Mouse (Mus musculus): ENCODE data around the gene Tcte1. TPM values are rescaled to one million over a fixed set of nuclear protein-coding genes. Genes with fewer than 3 reads are reported as not detected.

Gene Tcte1
- total RNA-seq (2021): not detected
- long read RNA-seq, experiment 1: 0 reads
- long read RNA-seq, experiment 2: 0 reads

- intact Hi-C loops (cut with DNase I): no loop called here
- no peak for DNase-seq
Observed at GRCm38 (mm10) chr17:45523263-45523662, at the start of gene Tcte1. TSS of gene Tcte1 (plus strand) at chr17:45523434.

- intact Hi-C loops (cut with DNase I): no loop called here
Observed at GRCm38 (mm10) chr17:45473667-45474066, 49.6 kb upstream of the Tcte1 start.

GRCm38 (mm10) chr17:45474146-45474545, 49.1 kb upstream of the Tcte1 start:
- intact Hi-C loops (cut with DNase I): no loop called here
- no peak for DNase-seq

More at GRCm38 (mm10) chr17:45473667-45474066, 49.6 kb upstream of the Tcte1 start:
- no peak for DNase-seq

GRCm38 (mm10) chr17:45474669-45475465, 48.4 kb upstream of the Tcte1 start, which contains the start of gene Spats1:
TSS of gene Spats1 (minus strand) at chr17:45475415.
- DNase-seq: peak; percentile 11 to 16
- intact Hi-C loops (cut with DNase I): no loop called here

- intact Hi-C loops (cut with DNase I): loop anchor here (2.0 kb wide), 1 partner anchor 72 kb away; no protein-coding TSS in a partner anchor
- peak; percentile 66 to 68 for DNase-seq
Observed at GRCm38 (mm10) chr17:45478234-45478825, 44.9 kb upstream of the Tcte1 start.

- intact Hi-C loops (cut with DNase I): no loop called here
Observed at GRCm38 (mm10) chr17:45480429-45480828, 42.8 kb upstream of the Tcte1 start.

GRCm38 (mm10) chr17:45485581-45485980, 37.7 kb upstream of the Tcte1 start:
- DNase-seq: no peak
- intact Hi-C loops (cut with DNase I): no loop called here

More at GRCm38 (mm10) chr17:45480429-45480828, 42.8 kb upstream of the Tcte1 start:
- DNase-seq: no peak

- no peak for DNase-seq
- intact Hi-C loops (cut with DNase I): no loop called here
Observed at GRCm38 (mm10) chr17:45487216-45487615, 36.0 kb upstream of the Tcte1 start.

GRCm38 (mm10) chr17:45488321-45489254, 34.6 kb upstream of the Tcte1 start:
- DNase-seq: no peak
- intact Hi-C loops (cut with DNase I): no loop called here

- intact Hi-C loops (cut with DNase I): no loop called here
- DNase-seq: no peak
Observed at GRCm38 (mm10) chr17:45489736-45490135, 33.5 kb upstream of the Tcte1 start.

- no peak for DNase-seq
- intact Hi-C loops (cut with DNase I): no loop called here
Observed at GRCm38 (mm10) chr17:45490532-45491154, 32.6 kb upstream of the Tcte1 start.

- DNase-seq: no peak
- intact Hi-C loops (cut with DNase I): no loop called here
Observed at GRCm38 (mm10) chr17:45495398-45495797, 27.8 kb upstream of the Tcte1 start.

- intact Hi-C loops (cut with DNase I): no loop called here
- no peak for DNase-seq
Observed at GRCm38 (mm10) chr17:45498397-45498796, 24.8 kb upstream of the Tcte1 start.

GRCm38 (mm10) chr17:45499516-45499915, 23.7 kb upstream of the Tcte1 start:
- intact Hi-C loops (cut with DNase I): no loop called here
- DNase-seq: no peak

GRCm38 (mm10) chr17:45500981-45501380, 22.3 kb upstream of the Tcte1 start:
- intact Hi-C loops (cut with DNase I): no loop called here
- no peak for DNase-seq

- no peak for DNase-seq
- intact Hi-C loops (cut with DNase I): no loop called here
Observed at GRCm38 (mm10) chr17:45502324-45502723, 20.9 kb upstream of the Tcte1 start.

- no peak for DNase-seq
- intact Hi-C loops (cut with DNase I): no loop called here
Observed at GRCm38 (mm10) chr17:45503301-45503973, 19.8 kb upstream of the Tcte1 start.

- DNase-seq: no peak
- intact Hi-C loops (cut with DNase I): no loop called here
Observed at GRCm38 (mm10) chr17:45505941-45506465, 17.2 kb upstream of the Tcte1 start.

- peak; percentile 92 for DNase-seq
- intact Hi-C loops (cut with DNase I): no loop called here
Observed at GRCm38 (mm10) chr17:45506700-45507189, 16.5 kb upstream of the Tcte1 start, which contains the start of gene Aars2. TSS of gene Aars2 (plus strand) at chr17:45506841.

Measured in gastrocnemius, postnatal 36 days (tissue).